ENCODE assay signal across 15 mouse cellular contexts in the genomic region with DNA sequence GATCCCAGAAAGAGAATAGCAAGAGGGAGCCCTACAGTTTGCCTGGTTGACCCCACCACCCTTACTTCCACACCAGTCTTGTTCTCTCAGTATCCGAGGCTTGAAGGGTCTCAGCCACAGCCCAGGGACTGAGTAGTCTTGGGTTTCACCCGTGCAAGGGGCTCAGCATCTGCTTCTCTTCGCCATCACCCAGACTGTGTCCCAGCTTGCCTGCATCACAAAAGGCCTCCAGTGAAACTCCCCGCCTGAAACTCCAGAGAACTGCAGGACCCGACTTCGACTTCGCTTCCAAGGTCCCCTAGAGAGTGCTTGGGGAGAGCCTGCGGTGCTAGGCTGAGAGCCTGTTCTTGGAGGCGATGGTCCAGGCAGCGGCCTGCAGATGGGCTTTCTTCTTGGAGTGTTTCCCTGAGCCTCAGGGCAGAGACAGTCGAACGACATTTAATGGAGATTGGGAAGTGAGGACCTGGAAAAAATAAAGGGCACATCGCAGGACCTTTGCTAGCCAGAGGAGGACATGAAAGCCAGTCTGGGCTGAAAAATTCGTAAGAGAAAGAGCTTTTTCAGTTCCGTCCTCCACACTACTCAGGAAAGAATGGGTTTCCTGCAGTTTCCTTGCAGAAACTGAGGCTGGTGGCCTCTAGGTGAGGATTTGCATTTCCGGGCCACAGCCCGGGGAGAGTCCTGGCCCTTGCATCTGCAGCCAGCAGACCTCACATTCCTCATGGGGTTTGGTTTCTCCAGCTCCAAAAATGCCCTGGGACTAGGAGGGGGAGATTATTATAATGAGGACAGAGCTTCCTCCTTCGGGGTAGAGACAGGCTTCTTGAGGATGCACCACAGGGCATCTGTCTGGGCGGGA. TPM values are rescaled to one million over a fixed set of nuclear protein-coding genes. Genes with fewer than 3 reads are reported as not detected.
A peak's percentile ranks its signal among the peaks of the same experiment; 100 is the strongest.
DNase-seq lines count a peak whose midpoint lies in the region; ATAC-seq and TF ChIP-seq lines count a peak whose summit lies in the region.
"Had no signal": no experiment of that assay in that cellular context is flagged by ENCODE, and none has a peak within 500 bp of the region (broad histone marks: within the 10 kb centered on the region; RNA-seq: fewer than 3 reads in every experiment).

No protein-coding gene starts in this region.

- no peak for ATAC-seq in forebrain, postnatal 0 days
- ATAC-seq in forebrain, embryonic 11.5 days (replicated peaks; ENCODE audit: low FRiP score), result no peak
- ATAC-seq in hindbrain, embryonic 14.5 days (ENCODE audit: low FRiP score), result no peak
- no peak for ATAC-seq in stomach, postnatal 0 days (ENCODE audit: low FRiP score, low TSS enrichment)
- no peak for ATAC-seq in megakaryocyte-erythroid progenitor cell, adult 5-6 weeks (replicated peaks; ENCODE audit: low FRiP score, low TSS enrichment, poor library complexity, severe bottlenecking)
- ATAC-seq: Patski had no signal

- no peak overlapping the region for H3K4me2 ChIP-seq in forebrain, postnatal 0 days (ENCODE audit: low read depth)
- no peak overlapping the region for H3K4me2 ChIP-seq in forebrain, embryonic 11.5 days (ENCODE audit: low read depth, low read length, severe bottlenecking)
- peak overlapping the region; percentile 9; the same call in 1 of the 2 replicates for H3K4me2 ChIP-seq in hindbrain, embryonic 14.5 days (replicated peaks)
- H3K4me2 ChIP-seq in stomach, postnatal 0 days (replicated peaks; ENCODE audit: low read depth), result no peak overlapping the region
- H3K4me2 ChIP-seq: liver, embryonic 13.5 days had no signal

- no peak for TF ChIP-seq CTCF in forebrain, postnatal 0 days (IDR thresholded peaks at IDR 0.05; ENCODE audit: low read depth)
- TF ChIP-seq CTCF in stomach, postnatal 0 days (IDR thresholded peaks at IDR 0.05; ENCODE audit: low read depth), result no peak

- peaks cover 6% of the 10 kb centered on the region for H3K4me1 ChIP-seq in forebrain, postnatal 0 days (ENCODE audit: insufficient read depth)
- H3K4me1 ChIP-seq in forebrain, embryonic 11.5 days (replicated peaks; ENCODE audit: control insufficient read depth, insufficient read depth, low read length), result peaks cover 19% of the 10 kb centered on the region
- peaks cover 37% of the 10 kb centered on the region for H3K4me1 ChIP-seq in hindbrain, embryonic 14.5 days (replicated peaks; ENCODE audit: control insufficient read depth, insufficient read depth, low read length)
- peaks cover 7% of the 10 kb centered on the region; the same call in 1 of the 2 replicates for H3K4me1 ChIP-seq in stomach, postnatal 0 days (replicated peaks; ENCODE audit: control insufficient read depth, insufficient read depth)

- H3K27me3 ChIP-seq in forebrain, postnatal 0 days (ENCODE audit: insufficient read depth, low read length), result peaks cover 79% of the 10 kb centered on the region
- H3K27me3 ChIP-seq in forebrain, embryonic 11.5 days (ENCODE audit: control insufficient read depth, insufficient read depth, low read length), result peaks cover 82% of the 10 kb centered on the region
- H3K27me3 ChIP-seq in hindbrain, embryonic 14.5 days (ENCODE audit: control insufficient read depth, insufficient read depth, low read length), result peaks cover 81% of the 10 kb centered on the region
- H3K27me3 ChIP-seq in stomach, postnatal 0 days (ENCODE audit: control insufficient read depth, insufficient read depth, low read length), result peaks cover 31% of the 10 kb centered on the region

- no peak overlapping the region for H3K4me3 ChIP-seq in forebrain, postnatal 0 days (ENCODE audit: low read depth, low read length)
- no peak overlapping the region for H3K4me3 ChIP-seq in forebrain, embryonic 11.5 days (ENCODE audit: low read depth, low read length)
- no peak overlapping the region for H3K4me3 ChIP-seq in hindbrain, embryonic 14.5 days (replicated peaks; ENCODE audit: low read length)
- no peak overlapping the region for H3K4me3 ChIP-seq in stomach, postnatal 0 days (ENCODE audit: low read depth, low read length)
- H3K4me3 ChIP-seq: liver, embryonic 13.5 days had no signal

- no peaks in the 10 kb centered on the region for H3K36me3 ChIP-seq in forebrain, postnatal 0 days (ENCODE audit: insufficient read depth)
- H3K36me3 ChIP-seq in forebrain, embryonic 11.5 days (ENCODE audit: control insufficient read depth, insufficient read depth, low read length), result no peaks in the 10 kb centered on the region
- no peaks in the 10 kb centered on the region for H3K36me3 ChIP-seq in hindbrain, embryonic 14.5 days (replicated peaks; ENCODE audit: control insufficient read depth, insufficient read depth)
- no peaks in the 10 kb centered on the region for H3K36me3 ChIP-seq in stomach, postnatal 0 days (ENCODE audit: control insufficient read depth, insufficient read depth, low read length)
- H3K36me3 ChIP-seq: liver, embryonic 13.5 days had no signal

- 6% methylated on average over 19 of the region's 19 CpGs for WGBS in forebrain, postnatal 0 days
- 2% methylated on average over 19 of the region's 19 CpGs for WGBS in forebrain, embryonic 11.5 days
- 3% methylated on average over 19 of the region's 19 CpGs for WGBS in hindbrain, embryonic 14.5 days
- 10% methylated on average over 19 of the region's 19 CpGs for WGBS in stomach, postnatal 0 days

- H3K9me3 ChIP-seq in forebrain, postnatal 0 days (ENCODE audit: low read length), result no peaks in the 10 kb centered on the region
- no peaks in the 10 kb centered on the region for H3K9me3 ChIP-seq in forebrain, embryonic 11.5 days (ENCODE audit: control insufficient read depth, low read length)
- H3K9me3 ChIP-seq in hindbrain, embryonic 14.5 days (ENCODE audit: control insufficient read depth, low read length), result no peaks in the 10 kb centered on the region
- H3K9me3 ChIP-seq in stomach, postnatal 0 days (ENCODE audit: control insufficient read depth, low read length), result no peaks in the 10 kb centered on the region
- H3K9me3 ChIP-seq: liver, embryonic 13.5 days had no signal

- no peak overlapping the region for H3K27ac ChIP-seq in forebrain, postnatal 0 days (ENCODE audit: low read depth, low read length)
- H3K27ac ChIP-seq in forebrain, embryonic 11.5 days (ENCODE audit: low read depth, low read length), result no peak overlapping the region
- H3K27ac ChIP-seq in hindbrain, embryonic 14.5 days, result peak overlapping the region; percentile 40
- H3K27ac ChIP-seq in stomach, postnatal 0 days (replicated peaks), result no peak overlapping the region
- H3K27ac ChIP-seq: liver, embryonic 13.5 days had no signal

- peak; percentile 32 for DNase-seq in forebrain, postnatal 0 days
- DNase-seq in forebrain, embryonic 11.5 days (ENCODE audit: low spot score), result no peak
- peak; percentile 27 for DNase-seq in retina, postnatal 1 day
- no peak for DNase-seq in retina, embryonic 14.5 days (ENCODE audit: low spot score)
- peak; percentile 24 for DNase-seq in hindbrain, embryonic 14.5 days (ENCODE audit: low spot score)
- DNase-seq in lung, postnatal 14 days, result no peak
- DNase-seq in stomach, postnatal 0 days (ENCODE audit: low spot score), result no peak
- DNase-seq: cerebellum, adult 9-11 months; gastrocnemius, postnatal 10 days; kidney, adult 9 months; liver, embryonic 13.5 days; lung, postnatal 4 days had no signal

- TF ChIP-seq EP300 in stomach, postnatal 0 days (optimal IDR thresholded peaks at IDR 0.05), result no peak

- H3K9ac ChIP-seq in forebrain, postnatal 0 days, result no peak overlapping the region
- no peak overlapping the region for H3K9ac ChIP-seq in forebrain, embryonic 11.5 days (ENCODE audit: low read length)
- no peak overlapping the region for H3K9ac ChIP-seq in hindbrain, embryonic 14.5 days
- no peak overlapping the region for H3K9ac ChIP-seq in stomach, postnatal 0 days (ENCODE audit: low read length)
- H3K9ac ChIP-seq: liver, embryonic 13.5 days had no signal

RNA-seq across cellular contexts. Expression of a gene that starts 11.8 kb away (rescaled TPM):
- total RNA-seq in forebrain, postnatal 0 days (2014; rRNA removed), result 0.69 and 1.0 TPM in 2 replicates
- polyA plus RNA-seq in forebrain, postnatal 0 days (2015; fragmentation: Nextera tagmentation; extraction: Ambion mirVana), result 0.30 and 0.35 TPM in 2 replicates
- 0.33 and 0.43 TPM in 2 replicates for polyA plus RNA-seq in forebrain, embryonic 11.5 days (2014; fragmentation: Nextera tagmentation; extraction: Ambion mirVana)
- polyA plus RNA-seq in hindbrain, embryonic 14.5 days (2014; fragmentation: Nextera tagmentation; extraction: Ambion mirVana), result 19.5 and 21.5 TPM in 2 replicates
- polyA plus RNA-seq in stomach, postnatal 0 days (2015; fragmentation: Nextera tagmentation; extraction: Ambion mirVana), result not detected in 2 replicates
- not detected in 2 replicates for total RNA-seq in megakaryocyte-erythroid progenitor cell, adult 5-6 weeks (2014; fragmentation: Nextera tagmentation)
- not detected in 2 replicates for total RNA-seq in megakaryocyte-erythroid progenitor cell, adult 5-6 weeks (2017)
- polyA plus RNA-seq: heart, embryonic 14.5 days; liver, embryonic 13.5 days had no signal

Comparison
In these comparisons a context has a peak if more than half of its experiments do, and no peak if none do; other contexts are left out.
1. DNase-seq: peak in forebrain, postnatal 0 days (single experiment), retina, postnatal 1 day (single experiment) and hindbrain, embryonic 14.5 days (single experiment); none in forebrain, embryonic 11.5 days (single experiment), retina, embryonic 14.5 days (single experiment), lung, postnatal 14 days (single experiment) and stomach, postnatal 0 days (single experiment).
2. RNA of a gene that starts 11.8 kb away (polyA plus RNA-seq): 19.5 to 21.5 TPM in hindbrain, embryonic 14.5 days; 0.33 to 0.43 TPM in forebrain, embryonic 11.5 days, 0.30 to 0.35 TPM in forebrain, postnatal 0 days and not detected in stomach, postnatal 0 days; every median in the first group is over 10 times any median in the second.